Mouse (Mus musculus) E14TG2a.4 (cell line): Measurements from ENCODE around the gene Ppef2.
"Not testable (repeated sequence)": the region's sequence is repeated elsewhere in the genome, so short reads cannot be mapped to it uniquely, and the experiment has no call there.

Experiments
- H3K27me3 ChIP-seq: 2 replicates; pipeline ENCODE4 v1.6.1; 2014; ENCODE audit warnings: low read length, control low read depth; ENCODE audit not compliant: insufficient read depth
- H3K36me3 ChIP-seq: 2 replicates; pipeline ENCODE4 v1.6.1; 2014; ENCODE audit warnings: low read length, control low read depth; ENCODE audit not compliant: insufficient read depth
- H3K4me1 ChIP-seq: replicated peaks from 2 replicates; pipeline ENCODE4 v1.6.1; 2014; ENCODE audit warnings: low read depth, low read length, control low read depth
- H3K4me3 ChIP-seq: replicated peaks from 2 replicates; pipeline ENCODE4 v1.5.1; 2014; ENCODE audit warnings: mild to moderate bottlenecking, low read length
- H3K9me3 ChIP-seq: 2 replicates; pipeline ENCODE4 v1.6.1; 2014; ENCODE audit warnings: low read length, control low read depth
- CTCF ChIP-seq: conservative IDR thresholded peaks from 2 replicates; pipeline ENCODE4 v1.5.1; 2014; ENCODE audit warnings: low read length
- NANOG ChIP-seq: IDR thresholded peaks from 2 replicates; pipeline ENCODE4 v1.6.1; 2014; ENCODE audit warnings: borderline replicate concordance, low read length, mixed read lengths
- POU5F1 ChIP-seq: IDR thresholded peaks from 2 replicates; pipeline ENCODE4 v1.6.1; 2014; ENCODE audit warnings: low read length, borderline replicate concordance

Ppef2 gene

DNA sequence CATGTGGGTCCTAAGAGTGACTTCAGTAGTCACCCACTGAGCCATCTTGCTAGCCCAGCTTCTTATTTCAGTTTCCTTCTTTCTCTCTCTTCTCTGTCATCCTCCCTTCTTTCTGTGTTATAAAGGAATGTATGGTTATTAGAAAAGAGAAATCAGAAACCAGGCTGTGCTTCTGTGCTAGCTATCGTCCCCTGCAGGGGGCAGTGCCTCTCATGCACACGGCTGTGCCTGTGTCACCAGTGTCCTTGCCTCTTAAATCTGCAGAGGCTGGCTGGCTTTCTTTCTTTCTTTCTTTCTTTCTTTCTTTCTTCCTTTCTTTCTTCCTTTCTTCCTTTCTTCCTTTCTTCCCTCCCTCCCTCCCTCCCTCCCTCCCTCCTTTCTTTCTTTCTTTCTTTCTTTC lies 60.4 kb downstream of the Ppef2 start:
- peaks cover 90% of the 10 kb centered on the region for H3K36me3 ChIP-seq
- not testable (repeated sequence) for H3K4me1 ChIP-seq, H3K27me3 ChIP-seq, H3K4me3 ChIP-seq, H3K9me3 ChIP-seq
- TF ChIP-seq CTCF: peak; percentile 31

DNA sequence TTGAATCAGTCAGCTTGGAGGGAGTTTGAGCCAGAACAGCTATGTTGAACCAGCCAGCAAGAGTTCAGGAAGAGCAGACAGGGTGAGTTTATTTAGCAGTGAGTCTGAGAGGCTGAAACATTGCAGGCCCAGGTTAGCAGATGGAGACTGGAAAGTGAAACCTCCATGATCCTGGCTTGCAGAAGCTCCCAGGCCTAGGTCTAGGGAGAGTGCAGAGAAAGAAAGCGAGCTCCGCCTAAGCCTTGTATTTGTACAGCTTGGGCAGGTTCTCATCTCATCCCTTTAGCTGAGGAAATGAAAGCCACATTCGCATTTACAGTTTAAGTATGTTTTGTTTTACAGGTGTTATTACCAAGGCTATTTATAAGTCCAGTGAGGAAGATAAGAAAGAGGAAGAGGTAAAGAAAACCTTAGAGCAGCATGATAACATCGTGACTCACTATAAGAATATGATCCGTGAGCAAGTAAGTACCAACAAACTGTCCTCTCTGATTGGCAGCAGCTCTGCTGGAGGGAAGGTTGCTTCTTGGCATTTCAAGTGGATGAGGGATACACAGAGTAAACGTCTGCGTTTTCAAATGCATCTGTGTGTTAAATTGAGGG lies 67.1 kb downstream of the Ppef2 start:
- Histone ChIP-seq H3K27me3 (no peaks in the 10 kb centered on the region), H3K9me3 (no peaks in the 10 kb centered on the region), H3K4me3 (no peak overlapping the region), H3K4me1 (no peaks in the 10 kb centered on the region), H3K36me3 (peaks cover 80% of the 10 kb centered on the region)
- TF ChIP-seq NANOG: no peak
- TF ChIP-seq CTCF: no peak
- TF ChIP-seq POU5F1: no peak

DNA sequence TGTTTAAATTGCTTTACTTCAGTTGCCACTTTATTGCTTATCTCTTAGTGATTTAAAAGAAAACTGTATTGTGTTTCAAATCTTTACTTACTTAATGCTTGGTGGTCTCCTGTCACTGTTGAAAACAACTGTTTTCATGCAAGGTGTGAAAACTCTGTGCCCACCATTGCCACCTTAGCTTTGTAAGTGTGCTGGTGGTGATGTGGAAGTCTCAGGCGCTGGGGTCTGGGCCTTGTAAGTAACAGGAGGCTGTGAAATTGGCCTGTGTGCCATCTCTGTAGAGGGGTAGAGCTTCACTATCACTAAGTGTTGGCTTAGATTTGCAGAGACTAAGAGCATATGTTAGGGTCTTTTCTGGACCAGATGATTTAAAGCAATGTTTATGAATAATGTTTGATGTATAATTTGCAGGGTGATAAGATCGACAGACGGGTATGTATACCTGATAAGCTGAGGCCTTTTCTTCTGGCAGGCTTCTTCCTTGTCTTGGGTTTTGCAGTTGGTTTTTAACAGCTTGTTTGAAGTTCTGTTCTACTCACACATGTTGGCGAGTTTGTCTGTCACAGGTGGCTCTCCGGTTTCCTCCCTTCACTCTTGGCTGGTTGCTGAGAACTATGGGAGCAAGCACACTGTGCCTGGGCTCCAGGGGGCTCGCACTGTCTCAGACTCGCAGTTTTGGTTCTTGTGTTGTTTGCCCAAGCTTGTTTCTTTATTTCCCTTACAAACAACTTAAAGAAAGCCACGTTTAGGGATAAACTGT lies 72.8 kb downstream of the Ppef2 start:
- Histone ChIP-seq H3K9me3 (no peaks in the 10 kb centered on the region), H3K27me3 (no peaks in the 10 kb centered on the region), H3K4me1 (no peaks in the 10 kb centered on the region), H3K4me3 (no peak overlapping the region), H3K36me3 (peaks cover 82% of the 10 kb centered on the region)
- no peak for TF ChIP-seq NANOG
- no peak for TF ChIP-seq CTCF
